Mouse (Mus musculus): ENCODE results near the gene Calu. TPM values are rescaled to one million over a fixed set of nuclear protein-coding genes. Genes with fewer than 3 reads are reported as not detected.

Calu gene
- total and polyA plus RNA-seq, 3 experiments: 107 to 161 (median 112) TPM

DNA sequence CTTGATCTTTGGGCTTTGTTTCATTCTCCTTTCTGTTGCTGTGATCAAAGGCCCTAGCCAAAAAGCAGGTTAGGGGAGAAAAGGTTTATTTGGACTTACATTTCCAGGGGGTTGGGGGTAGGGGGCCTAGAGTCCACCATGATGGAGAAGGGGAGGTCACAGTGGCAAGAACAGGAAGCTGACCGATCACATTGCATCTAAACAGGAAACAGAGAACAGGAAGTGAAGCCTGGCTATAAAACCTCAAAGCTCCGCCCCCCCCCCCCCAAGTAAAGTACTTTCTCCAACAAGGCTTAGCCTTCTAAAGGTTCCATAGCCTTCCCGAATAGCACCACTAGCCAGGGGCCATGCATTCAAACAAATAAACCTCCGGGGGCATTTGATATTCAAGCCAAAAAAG is 25.1 kb upstream of the Calu start:
- H3K4me1 ChIP-seq (ENCODE audit: control insufficient read depth in 1 of 2, insufficient read depth in 2 of 2): peaks cover 6 to 11% of the 10 kb centered on the region in 2 experiments
- dilution Hi-C loops (cut with MboI; ENCODE audit: extremely low pct_ligation_motif_present, extremely low pct_unique_long_range_greater_than_20kb, low sequenced_read_pairs): no loop called here
- in situ Hi-C loops (cut with MboI; ENCODE audit: low pct_ligation_motif_present, low pct_unique_long_range_greater_than_20kb, low sequenced_read_pairs): no loop called here
- no peak overlapping the region for H3K4me3 ChIP-seq (replicated peaks in 1 of 3; ENCODE audit: low read depth in 2 of 3, low read length in 2 of 3, poor library complexity in 1 of 3)
- 0 out of 2 replicates have a peak overlapping the region, but pooled peaks have one; percentile 15 for H3K4me2 ChIP-seq (ENCODE audit: insufficient read depth, low read depth, poor library complexity, severe bottlenecking)
- no peak overlapping the region for H3K27ac ChIP-seq (ENCODE audit: insufficient read depth, low read depth)
- peaks cover 3% of the 10 kb centered on the region for H3K9me3 ChIP-seq (replicated peaks; ENCODE audit: low read length)
- no peaks in the 10 kb centered on the region for H3K36me3 ChIP-seq (replicated peaks in 1 of 2; ENCODE audit: control insufficient read depth in 1 of 2, insufficient read depth in 1 of 2, low read length in 1 of 2)
- no peak overlapping the region for H3K9ac ChIP-seq (ENCODE audit: insufficient read depth, low read depth)
- no peak for DNase-seq (ENCODE audit: extremely low read depth)
- peaks cover 71% of the 10 kb centered on the region for H3K27me3 ChIP-seq (replicated peaks)
- TF ChIP-seq MYC (IDR thresholded peaks at IDR 0.05; ENCODE audit: low read depth, low read length) (no peak), JUND (conservative IDR thresholded peaks at IDR 0.05; ENCODE audit: low read depth, low read length) (no peak), CTCF (conservative IDR thresholded peaks at IDR 0.05 in 1 of 2, IDR thresholded peaks at IDR 0.05 in 1 of 2; ENCODE audit: low read depth in 2 of 2, low read length in 2 of 2) (no peak), BHLHE40 (IDR thresholded peaks at IDR 0.05; ENCODE audit: low read depth, low read length) (no peak), RCOR1 (conservative IDR thresholded peaks at IDR 0.05; ENCODE audit: low read depth, low read length) (no peak), UBTF (IDR thresholded peaks at IDR 0.05; ENCODE audit: low read depth, low read length) (no peak), POLR2A (IDR thresholded peaks at IDR 0.05; ENCODE audit: low read depth, low read length) (no peak), JUN (IDR thresholded peaks at IDR 0.05; ENCODE audit: insufficient read depth, low read depth, low read length) (no peak), GABPA (IDR thresholded peaks at IDR 0.05; ENCODE audit: insufficient replicate concordance, low read depth, low read length) (no peak), CHD2 (IDR thresholded peaks at IDR 0.05; ENCODE audit: low read length) (no peak), ZKSCAN1 (IDR thresholded peaks at IDR 0.05; ENCODE audit: borderline replicate concordance, low read depth, low read length) (no peak), SIN3A (IDR thresholded peaks at IDR 0.05; ENCODE audit: low read length) (no peak), ELF1 (IDR thresholded peaks at IDR 0.05; ENCODE audit: low read depth, low read length) (no peak), HCFC1 (IDR thresholded peaks at IDR 0.05; ENCODE audit: low read depth, low read length) (no peak), ETS1 (conservative IDR thresholded peaks at IDR 0.05; ENCODE audit: low read depth, low read length) (no peak), MAZ (IDR thresholded peaks at IDR 0.05; ENCODE audit: low read depth, low read length) (no peak), USF2 (conservative IDR thresholded peaks at IDR 0.05; ENCODE audit: low read depth, low read length) (no peak), EP300 (IDR thresholded peaks at IDR 0.05; ENCODE audit: low read length) (no peak), ZNF384 (IDR thresholded peaks at IDR 0.05; ENCODE audit: low read depth, low read length) (no peak)
- H3K79me2 ChIP-seq (replicated peaks; ENCODE audit: control insufficient read depth, extremely low read depth, insufficient read depth, poor library complexity, severe bottlenecking): no peaks in the 10 kb centered on the region

DNA sequence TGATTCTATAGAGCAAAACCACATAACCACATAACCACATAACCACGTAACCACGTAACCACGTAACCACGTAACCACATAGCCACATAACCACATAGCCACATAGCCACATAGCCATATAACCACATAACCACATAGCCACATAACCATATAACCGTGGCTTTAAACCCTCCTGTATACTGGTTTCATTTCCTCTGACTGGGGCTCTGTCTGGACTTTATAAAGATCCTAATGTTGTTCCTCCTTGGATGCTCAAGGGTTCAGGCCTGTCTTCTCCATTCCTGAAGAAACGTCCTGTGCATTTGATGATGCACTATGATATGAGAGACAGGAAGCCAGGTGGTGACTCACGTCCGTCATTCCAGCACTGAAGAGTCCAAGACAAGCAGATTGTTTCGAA is 20.9 kb upstream of the Calu start:
- H3K36me3 ChIP-seq (replicated peaks in 1 of 2; ENCODE audit: control insufficient read depth in 1 of 2, insufficient read depth in 1 of 2, low read length in 1 of 2): no peaks in the 10 kb centered on the region
- TF ChIP-seq CTCF (conservative IDR thresholded peaks at IDR 0.05 in 1 of 2, IDR thresholded peaks at IDR 0.05 in 1 of 2; ENCODE audit: low read depth in 2 of 2, low read length in 2 of 2) (no peak), KAT2A (IDR thresholded peaks at IDR 0.05; ENCODE audit: insufficient replicate concordance, low read length) (no peak), BHLHE40 (IDR thresholded peaks at IDR 0.05; ENCODE audit: low read depth, low read length) (0 out of 2 replicates have a peak, but pooled peaks have one; percentile 10), MYC (IDR thresholded peaks at IDR 0.05; ENCODE audit: low read depth, low read length) (no peak), MAFK (IDR thresholded peaks at IDR 0.05; ENCODE audit: insufficient replicate concordance, low read length) (peak; percentile 88), RAD21 (IDR thresholded peaks at IDR 0.05; ENCODE audit: low read depth, low read length) (no peak), ZC3H11A (IDR thresholded peaks at IDR 0.05; ENCODE audit: low read depth, low read length) (no peak), E2F4 (IDR thresholded peaks at IDR 0.05; ENCODE audit: insufficient replicate concordance, low read depth, low read length) (no peak), MXI1 (IDR thresholded peaks at IDR 0.05; ENCODE audit: low read depth, low read length) (no peak), ETS1 (conservative IDR thresholded peaks at IDR 0.05; ENCODE audit: low read depth, low read length) (no peak), EP300 (IDR thresholded peaks at IDR 0.05; ENCODE audit: low read length) (peak; percentile 22; the same call in 1 of the 2 replicates), USF2 (conservative IDR thresholded peaks at IDR 0.05; ENCODE audit: low read depth, low read length) (no peak), TBP (conservative IDR thresholded peaks at IDR 0.05; ENCODE audit: low read depth, low read length) (no peak), MAX (IDR thresholded peaks at IDR 0.05; ENCODE audit: low read length) (no peak), NELFE (IDR thresholded peaks at IDR 0.05; ENCODE audit: low read depth, low read length) (no peak), SIN3A (IDR thresholded peaks at IDR 0.05; ENCODE audit: low read length) (no peak)
- no peak for DNase-seq (ENCODE audit: extremely low read depth)
- no peak overlapping the region for H3K4me2 ChIP-seq (ENCODE audit: insufficient read depth, low read depth, poor library complexity, severe bottlenecking)
- no peak overlapping the region for H3K9ac ChIP-seq (ENCODE audit: insufficient read depth, low read depth)
- H3K27ac ChIP-seq (ENCODE audit: insufficient read depth, low read depth): no peak overlapping the region
- no peak overlapping the region for H3K4me3 ChIP-seq (replicated peaks in 1 of 3; ENCODE audit: low read depth in 2 of 3, low read length in 2 of 3, poor library complexity in 1 of 3)
- peaks cover 8% of the 10 kb centered on the region for H3K9me3 ChIP-seq (replicated peaks; ENCODE audit: low read length)
- H3K79me2 ChIP-seq (replicated peaks; ENCODE audit: control insufficient read depth, extremely low read depth, insufficient read depth, poor library complexity, severe bottlenecking): no peaks in the 10 kb centered on the region
- peaks cover 80% of the 10 kb centered on the region for H3K27me3 ChIP-seq (replicated peaks)
- in situ Hi-C loops (cut with MboI; ENCODE audit: low pct_ligation_motif_present, low pct_unique_long_range_greater_than_20kb, low sequenced_read_pairs): no loop called here
- dilution Hi-C loops (cut with MboI; ENCODE audit: extremely low pct_ligation_motif_present, extremely low pct_unique_long_range_greater_than_20kb, low sequenced_read_pairs): no loop called here
- peaks cover 10 to 21% of the 10 kb centered on the region in 2 experiments for H3K4me1 ChIP-seq (ENCODE audit: control insufficient read depth in 1 of 2, insufficient read depth in 2 of 2)
